Comparison of ENCODE assay signal across 8 mouse cellular contexts in the genomic region with DNA sequence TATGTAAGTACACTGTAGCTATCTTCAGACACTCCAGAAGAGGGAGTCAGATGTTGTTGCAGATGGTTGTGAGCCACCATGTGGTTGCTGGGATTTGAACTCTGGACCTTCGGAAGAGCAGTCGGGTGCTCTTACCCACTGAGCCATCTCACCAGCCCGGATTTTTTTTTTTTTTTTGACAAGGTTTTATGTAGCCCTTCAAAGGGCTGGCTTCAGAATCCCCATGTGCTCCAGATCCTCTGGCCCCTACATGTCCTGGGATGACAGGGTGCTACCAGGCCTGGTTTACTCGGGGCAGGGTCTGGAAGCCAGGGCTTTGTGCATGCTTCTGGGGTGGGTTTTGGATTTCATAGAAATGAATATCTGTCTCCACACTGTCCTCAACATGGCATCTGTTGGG. TPM values are rescaled to one million over a fixed set of nuclear protein-coding genes. Genes with fewer than 3 reads are reported as not detected.
A peak's percentile ranks its signal among the peaks of the same experiment; 100 is the strongest.
DNase-seq lines count a peak whose midpoint lies in the region; ATAC-seq and TF ChIP-seq lines count a peak whose summit lies in the region.
"Not testable (repeated sequence)": the region's sequence is repeated elsewhere in the genome, so short reads cannot be mapped to it uniquely, and the experiment has no call there.

Gene Gm49322, plus strand, starts transcription at position 301 of the 400 bp plus-strand sequence.

- H3K27ac ChIP-seq in embryonic facial prominence, embryonic 10.5 days (replicated peaks); limb, embryonic 12.5 days: not testable (repeated sequence)
- peak within 1 kb of the TSS; percentile 90; the same call in 1 of the 2 replicates for H3K27ac ChIP-seq in heart, embryonic 10.5 days
- H3K27ac ChIP-seq in liver, embryonic 14.5 days = peak within 1 kb of the TSS; percentile 97
- peak within 1 kb of the TSS; percentile 18; the same call in 1 of the 2 replicates for H3K27ac ChIP-seq in stomach, postnatal 0 days (replicated peaks)

- not testable (repeated sequence) for DNase-seq in embryonic facial prominence, embryonic 10.5 days (ENCODE audit: low spot score); heart, embryonic 10.5 days (ENCODE audit: low spot score); liver, embryonic 14.5 days (ENCODE audit: low read depth in 3 of 3, low spot score in 3 of 3); stomach, postnatal 0 days (ENCODE audit: low spot score)
- DNase-seq in induced T-regulatory cell, adult 2 months (ENCODE audit: low read depth) = peak; percentile 9

- peak within 1 kb of the TSS; percentile 84 for H3K4me3 ChIP-seq in E14TG2a.4 (replicated peaks; ENCODE audit: low read length)
- H3K4me3 ChIP-seq in embryonic facial prominence, embryonic 10.5 days = peak within 1 kb of the TSS; percentile 85; the same call in 1 of the 2 replicates
- H3K4me3 ChIP-seq in heart, embryonic 10.5 days = peak within 1 kb of the TSS; percentile 8; the same call in 1 of the 2 replicates
- not testable (repeated sequence) for H3K4me3 ChIP-seq in limb, embryonic 12.5 days (replicated peaks); stomach, postnatal 0 days (ENCODE audit: low read depth, low read length)
- H3K4me3 ChIP-seq in liver, embryonic 14.5 days (ENCODE audit: insufficient read depth in 1 of 2, low read depth in 2 of 2, low read length in 2 of 2) = peak within 1 kb of the TSS in 1 of 2 experiments; percentile 63; a peak in 1 of 4 replicates
- H3K4me3 ChIP-seq in megakaryocyte, embryonic 14.5 days (replicated peaks) = peak within 1 kb of the TSS; percentile 10

- peaks cover 80% of the 10 kb centered on the region for H3K4me1 ChIP-seq in E14TG2a.4 (replicated peaks; ENCODE audit: low read depth, low read length)
- peaks cover 24% of the 10 kb centered on the region for H3K4me1 ChIP-seq in embryonic facial prominence, embryonic 10.5 days
- peaks cover 42% of the 10 kb centered on the region for H3K4me1 ChIP-seq in heart, embryonic 10.5 days
- H3K4me1 ChIP-seq in limb, embryonic 12.5 days (replicated peaks) = peaks cover 15% of the 10 kb centered on the region
- H3K4me1 ChIP-seq in liver, embryonic 14.5 days (replicated peaks; ENCODE audit: control insufficient read depth in 2 of 2, insufficient read depth in 2 of 2, low read length in 1 of 2) = peaks cover 33 to 37% of the 10 kb centered on the region in 2 experiments
- peaks cover 94% of the 10 kb centered on the region for H3K4me1 ChIP-seq in megakaryocyte, embryonic 14.5 days
- not testable (repeated sequence) for H3K4me1 ChIP-seq in stomach, postnatal 0 days (replicated peaks; ENCODE audit: control insufficient read depth, insufficient read depth)

- TF ChIP-seq CTCF in E14TG2a.4 (conservative IDR thresholded peaks at IDR 0.05; ENCODE audit: low read length); liver, embryonic 14.5 days (IDR thresholded peaks at IDR 0.05; ENCODE audit: low read depth); stomach, postnatal 0 days (IDR thresholded peaks at IDR 0.05; ENCODE audit: low read depth): not testable (repeated sequence)

- WGBS in embryonic facial prominence, embryonic 10.5 days = 88% methylated on average over 4 of the region's 4 CpGs
- 82% methylated on average over 4 of the region's 4 CpGs for WGBS in heart, embryonic 10.5 days
- 85% methylated on average over 4 of the region's 4 CpGs for WGBS in limb, embryonic 12.5 days
- WGBS in liver, embryonic 14.5 days (ENCODE audit: insufficient replicate concordance) = 90% methylated on average over 4 of the region's 4 CpGs
- WGBS in stomach, postnatal 0 days = 84% methylated on average over 4 of the region's 4 CpGs

- not testable (repeated sequence) for ATAC-seq in limb, embryonic 12.5 days (ENCODE audit: insufficient number of reproducible peaks, insufficient read depth, low FRiP score, low TSS enrichment, low read depth); liver, embryonic 14.5 days (ENCODE audit: insufficient read depth); stomach, postnatal 0 days (ENCODE audit: low FRiP score, low TSS enrichment)

- not testable (repeated sequence) for H3K27me3 ChIP-seq in E14TG2a.4 (ENCODE audit: insufficient read depth, low read length); embryonic facial prominence, embryonic 10.5 days (replicated peaks; ENCODE audit: low read depth, poor library complexity, severe bottlenecking); heart, embryonic 10.5 days (ENCODE audit: insufficient read depth, poor library complexity, severe bottlenecking); limb, embryonic 12.5 days; liver, embryonic 14.5 days (ENCODE audit: control insufficient read depth, insufficient read depth, low read length); megakaryocyte, embryonic 14.5 days (replicated peaks); stomach, postnatal 0 days (ENCODE audit: control insufficient read depth, insufficient read depth, low read length)

- H3K9me3 ChIP-seq in E14TG2a.4 (ENCODE audit: low read length); embryonic facial prominence, embryonic 10.5 days; heart, embryonic 10.5 days; limb, embryonic 12.5 days; liver, embryonic 14.5 days (ENCODE audit: control insufficient read depth, low read length); megakaryocyte, embryonic 14.5 days; stomach, postnatal 0 days (ENCODE audit: control insufficient read depth, low read length): not testable (repeated sequence)

- H3K4me2 ChIP-seq in limb, embryonic 12.5 days; stomach, postnatal 0 days (replicated peaks; ENCODE audit: low read depth): not testable (repeated sequence)
- peak within 1 kb of the TSS; percentile 100 for H3K4me2 ChIP-seq in liver, embryonic 14.5 days (ENCODE audit: low read depth)

- peaks cover 55% of the 10 kb centered on the region for H3K36me3 ChIP-seq in E14TG2a.4 (ENCODE audit: insufficient read depth, low read length)
- H3K36me3 ChIP-seq in embryonic facial prominence, embryonic 10.5 days (replicated peaks) = peaks cover 58% of the 10 kb centered on the region
- H3K36me3 ChIP-seq in heart, embryonic 10.5 days = peaks cover 55% of the 10 kb centered on the region
- peaks cover 47% of the 10 kb centered on the region for H3K36me3 ChIP-seq in limb, embryonic 12.5 days
- peaks cover 39% of the 10 kb centered on the region for H3K36me3 ChIP-seq in liver, embryonic 14.5 days (replicated peaks; ENCODE audit: control insufficient read depth, insufficient read depth, low read depth)
- peaks cover 44% of the 10 kb centered on the region for H3K36me3 ChIP-seq in megakaryocyte, embryonic 14.5 days (replicated peaks; ENCODE audit: low read length)
- not testable (repeated sequence) for H3K36me3 ChIP-seq in stomach, postnatal 0 days (ENCODE audit: control insufficient read depth, insufficient read depth, low read length)

- H3K9ac ChIP-seq in limb, embryonic 12.5 days (replicated peaks) = 0 out of 2 replicates have a peak within 1 kb of the TSS, but pooled peaks have one; percentile 27
- peak within 1 kb of the TSS; percentile 81; the same call in 1 of the 2 replicates for H3K9ac ChIP-seq in liver, embryonic 14.5 days (replicated peaks)
- peak within 1 kb of the TSS; percentile 13; the same call in 1 of the 2 replicates for H3K9ac ChIP-seq in stomach, postnatal 0 days (ENCODE audit: low read length)

- not testable (repeated sequence) for TF ChIP-seq EP300 in liver, embryonic 14.5 days (IDR thresholded peaks at IDR 0.05; ENCODE audit: low read depth); stomach, postnatal 0 days (optimal IDR thresholded peaks at IDR 0.05)

RNA-seq across cellular contexts. Expression of gene Gm49322, which starts in this region (rescaled TPM):
- 5.7 and 6.4 TPM in 2 replicates for polyA plus RNA-seq in embryonic facial prominence, embryonic 10.5 days (2016; fragmentation: Nextera tagmentation; extraction: Ambion mirVana)
- polyA plus RNA-seq in heart, embryonic 10.5 days (2016; fragmentation: Nextera tagmentation; extraction: Ambion mirVana) = 3.1 and 3.5 TPM in 2 replicates
- 4.9 and 6.1 TPM in 2 replicates for polyA plus RNA-seq in limb, embryonic 12.5 days (2016; fragmentation: Nextera tagmentation; extraction: Ambion mirVana)
- polyA plus RNA-seq in liver, embryonic 14.5 days (2012; rRNA removed) = 1.2 and 1.3 TPM in 2 replicates
- polyA plus RNA-seq in liver, embryonic 14.5 days (2014; fragmentation: Nextera tagmentation; extraction: Ambion mirVana) = 0.19 and 0.28 TPM in 2 replicates
- polyA plus RNA-seq in megakaryocyte, embryonic 14.5 days (2012; ENCODE audit: insufficient read depth, low replicate concordance) = not detected in 2 replicates
- 1.4 and 1.7 TPM in 2 replicates for polyA plus RNA-seq in stomach, postnatal 0 days (2015; fragmentation: Nextera tagmentation; extraction: Ambion mirVana)

Comparison
In these comparisons a context has a peak if more than half of its experiments do, and no peak if none do; other contexts are left out.
1. H3K9ac ChIP-seq: peak in every context shown above with its lines; median percentile 81 in liver, embryonic 14.5 days; 27 in limb, embryonic 12.5 days; 13 in stomach, postnatal 0 days.